Mouse (Mus musculus): Measurements from ENCODE around the gene AI464131.

- no peak for TF ChIP-seq GATA1 (IDR thresholded peaks at IDR 0.05; ENCODE audit: borderline replicate concordance, low read length)
- no peak for TF ChIP-seq FLI1 (IDR thresholded peaks at IDR 0.05; ENCODE audit: low read length)
Measured at GRCm38 (mm10) chr4:41502986-41503412, at the start of gene AI464131.

Data from megakaryocyte, embryonic 14.5 days (primary cell).